ENCODE assay signal across 8 mouse cellular contexts in genomic region chr16:11526104-11526786, GRCm38 (mm10).
DNase-seq lines count a peak whose midpoint lies in the region; ATAC-seq and TF ChIP-seq lines count a peak whose summit lies in the region.

No protein-coding gene starts in this region.

- WGBS in hindbrain, postnatal 0 days, result 64% methylated on average over 10 of the region's 10 CpGs
- 76% methylated on average over 10 of the region's 10 CpGs for WGBS in hindbrain, embryonic 10.5 days
- WGBS in liver, postnatal 0 days (ENCODE audit: insufficient replicate concordance), result 36% methylated on average over 10 of the region's 10 CpGs

- H3K4me2 ChIP-seq in hindbrain, postnatal 0 days (ENCODE audit: low read depth, low read length), result no peak overlapping the region
- H3K4me2 ChIP-seq in CH12.LX (ENCODE audit: insufficient read depth, low read depth, poor library complexity, severe bottlenecking), result no peak overlapping the region
- H3K4me2 ChIP-seq in liver, postnatal 0 days (ENCODE audit: low read depth, low read length), result no peak overlapping the region

- H3K4me3 ChIP-seq in hindbrain, postnatal 0 days (ENCODE audit: low read length), result no peak overlapping the region
- no peak overlapping the region for H3K4me3 ChIP-seq in hindbrain, embryonic 10.5 days
- no peak overlapping the region for H3K4me3 ChIP-seq in CH12.LX (replicated peaks in 1 of 3; ENCODE audit: low read depth in 2 of 3, low read length in 2 of 3, poor library complexity in 1 of 3)
- no peak overlapping the region for H3K4me3 ChIP-seq in liver, postnatal 0 days (ENCODE audit: low read depth, low read length)

- no peak for TF ChIP-seq RAD21 in CH12.LX (IDR thresholded peaks at IDR 0.05; ENCODE audit: low read depth, low read length)

- DNase-seq in hindbrain, postnatal 0 days (ENCODE audit: low spot score), result no peak
- no peak for DNase-seq in hindbrain, embryonic 10.5 days (ENCODE audit: low spot score)
- peak; percentile 22 for DNase-seq in CH12.LX (ENCODE audit: extremely low read depth)
- DNase-seq in cerebellum, postnatal 10 days, result peak; percentile 57 to 69
- DNase-seq in liver, postnatal 0 days, result no peak
- no peak for DNase-seq in layer of hippocampus, adult 11-12 months (ENCODE audit: low spot score)
- no peak for DNase-seq in MN1 (ENCODE audit: low spot score)

- peak overlapping the region; percentile 60; the same call in 1 of the 2 replicates for H3K27ac ChIP-seq in hindbrain, postnatal 0 days
- H3K27ac ChIP-seq in hindbrain, embryonic 10.5 days, result no peak overlapping the region
- no peak overlapping the region for H3K27ac ChIP-seq in CH12.LX (ENCODE audit: insufficient read depth, low read depth)
- H3K27ac ChIP-seq in liver, postnatal 0 days (ENCODE audit: low read depth), result no peak overlapping the region

- TF ChIP-seq EP300 in CH12.LX (IDR thresholded peaks at IDR 0.05; ENCODE audit: low read length), result no peak
- no peak for TF ChIP-seq EP300 in liver, postnatal 0 days (IDR thresholded peaks at IDR 0.05; ENCODE audit: low read depth)

- ATAC-seq in hindbrain, postnatal 0 days, result peak; percentile 21; the same call in 1 of the 2 replicates
- peak; percentile 45 for ATAC-seq in liver, postnatal 0 days
- ATAC-seq in erythroid progenitor cell, adult 5-6 weeks (replicated peaks; ENCODE audit: low FRiP score, poor library complexity, severe bottlenecking), result no peak

- TF ChIP-seq CTCF in hindbrain, postnatal 0 days (IDR thresholded peaks at IDR 0.05; ENCODE audit: low read depth), result no peak
- no peak for TF ChIP-seq CTCF in CH12.LX (conservative IDR thresholded peaks at IDR 0.05 in 1 of 2, IDR thresholded peaks at IDR 0.05 in 1 of 2; ENCODE audit: low read depth in 2 of 2, low read length in 2 of 2)
- no peak for TF ChIP-seq CTCF in liver, postnatal 0 days (IDR thresholded peaks at IDR 0.05; ENCODE audit: low read depth)

- dilution Hi-C loops in CH12.LX (cut with MboI; ENCODE audit: extremely low pct_ligation_motif_present, extremely low pct_unique_long_range_greater_than_20kb, low sequenced_read_pairs), result no loop called here

- no peaks in the 10 kb centered on the region for H3K27me3 ChIP-seq in hindbrain, postnatal 0 days (ENCODE audit: insufficient read depth, low read length)
- H3K27me3 ChIP-seq in hindbrain, embryonic 10.5 days (ENCODE audit: insufficient read depth, poor library complexity, severe bottlenecking), result no peaks in the 10 kb centered on the region
- no peaks in the 10 kb centered on the region for H3K27me3 ChIP-seq in CH12.LX (replicated peaks)
- no peaks in the 10 kb centered on the region for H3K27me3 ChIP-seq in liver, postnatal 0 days (ENCODE audit: insufficient read depth, low read length)

- no peak for TF ChIP-seq POLR2A in CH12.LX (IDR thresholded peaks at IDR 0.05; ENCODE audit: low read depth, low read length)

- in situ Hi-C loops in CH12.LX (cut with MboI; ENCODE audit: low pct_ligation_motif_present, low pct_unique_long_range_greater_than_20kb, low sequenced_read_pairs), result no loop called here

- no peaks in the 10 kb centered on the region for H3K9me3 ChIP-seq in hindbrain, postnatal 0 days (ENCODE audit: low read length)
- no peaks in the 10 kb centered on the region for H3K9me3 ChIP-seq in hindbrain, embryonic 10.5 days
- H3K9me3 ChIP-seq in CH12.LX (replicated peaks; ENCODE audit: low read length), result no peaks in the 10 kb centered on the region
- no peaks in the 10 kb centered on the region for H3K9me3 ChIP-seq in liver, postnatal 0 days (ENCODE audit: low read length)

- H3K79me2 ChIP-seq in CH12.LX (replicated peaks; ENCODE audit: control insufficient read depth, extremely low read depth, insufficient read depth, poor library complexity, severe bottlenecking), result no peaks in the 10 kb centered on the region

- no peaks in the 10 kb centered on the region for H3K36me3 ChIP-seq in hindbrain, postnatal 0 days (ENCODE audit: insufficient read depth, low read length)
- H3K36me3 ChIP-seq in hindbrain, embryonic 10.5 days, result no peaks in the 10 kb centered on the region
- no peaks in the 10 kb centered on the region for H3K36me3 ChIP-seq in CH12.LX (replicated peaks in 1 of 2; ENCODE audit: control insufficient read depth in 1 of 2, insufficient read depth in 1 of 2, low read length in 1 of 2)
- no peaks in the 10 kb centered on the region; the same call in 1 of the 2 replicates for H3K36me3 ChIP-seq in liver, postnatal 0 days (replicated peaks; ENCODE audit: insufficient read depth, low read length)

- H3K9ac ChIP-seq in hindbrain, postnatal 0 days (replicated peaks; ENCODE audit: low read length), result 0 out of 2 replicates have a peak overlapping the region, but pooled peaks have one; percentile 0
- no peak overlapping the region for H3K9ac ChIP-seq in CH12.LX (ENCODE audit: insufficient read depth, low read depth)
- H3K9ac ChIP-seq in liver, postnatal 0 days (replicated peaks), result no peak overlapping the region

- H3K4me1 ChIP-seq in hindbrain, postnatal 0 days (ENCODE audit: insufficient read depth, low read length), result no peaks in the 10 kb centered on the region
- peaks cover 12% of the 10 kb centered on the region for H3K4me1 ChIP-seq in hindbrain, embryonic 10.5 days (replicated peaks)
- H3K4me1 ChIP-seq in CH12.LX (ENCODE audit: control insufficient read depth in 1 of 2, insufficient read depth in 2 of 2), result peaks cover 2 to 36% of the 10 kb centered on the region in 2 experiments; a peak in 3 of 4 replicates
- peaks cover 4% of the 10 kb centered on the region; the same call in 1 of the 2 replicates for H3K4me1 ChIP-seq in liver, postnatal 0 days (ENCODE audit: insufficient read depth)

TF ChIP-seq in CH12.LX, 34 proteins besides CTCF, POLR2A, EP300 and RAD21:
- no peak for TF ChIP-seq MAX (IDR thresholded peaks at IDR 0.05; ENCODE audit: low read length)
- TF ChIP-seq RCOR1 (conservative IDR thresholded peaks at IDR 0.05; ENCODE audit: low read depth, low read length), result no peak
- TF ChIP-seq E2F4 (IDR thresholded peaks at IDR 0.05; ENCODE audit: insufficient replicate concordance, low read depth, low read length), result no peak
- TF ChIP-seq TCF12 (IDR thresholded peaks at IDR 0.05; ENCODE audit: low read depth, low read length), result no peak
- TF ChIP-seq MXI1 (IDR thresholded peaks at IDR 0.05; ENCODE audit: low read depth, low read length), result no peak
- TF ChIP-seq CHD2 (IDR thresholded peaks at IDR 0.05; ENCODE audit: low read length), result no peak
- no peak for TF ChIP-seq MAZ (IDR thresholded peaks at IDR 0.05; ENCODE audit: low read depth, low read length)
- no peak for TF ChIP-seq CHD1 (IDR thresholded peaks at IDR 0.05; ENCODE audit: low read depth, low read length)
- TF ChIP-seq JUN (IDR thresholded peaks at IDR 0.05; ENCODE audit: insufficient read depth, low read depth, low read length), result no peak
- TF ChIP-seq ELF1 (IDR thresholded peaks at IDR 0.05; ENCODE audit: low read depth, low read length), result no peak
- TF ChIP-seq KAT2A (IDR thresholded peaks at IDR 0.05; ENCODE audit: insufficient replicate concordance, low read length), result no peak
- TF ChIP-seq HCFC1 (IDR thresholded peaks at IDR 0.05; ENCODE audit: low read depth, low read length), result no peak
- TF ChIP-seq UBTF (IDR thresholded peaks at IDR 0.05; ENCODE audit: low read depth, low read length), result no peak
- TF ChIP-seq MYC (IDR thresholded peaks at IDR 0.05; ENCODE audit: low read depth, low read length), result no peak
- no peak for TF ChIP-seq MEF2A (IDR thresholded peaks at IDR 0.05; ENCODE audit: borderline replicate concordance, low read depth, low read length)
- no peak for TF ChIP-seq IRF4 (IDR thresholded peaks at IDR 0.05; ENCODE audit: low read depth, low read length)

Comparison
In these comparisons a context has a peak if more than half of its experiments do, and no peak if none do; other contexts are left out.
1. DNase-seq: peak in CH12.LX (single experiment) and cerebellum, postnatal 10 days (2 of 2); none in hindbrain, postnatal 0 days (single experiment), hindbrain, embryonic 10.5 days (single experiment), liver, postnatal 0 days (single experiment), layer of hippocampus, adult 11-12 months (single experiment) and MN1 (single experiment).